Mouse (Mus musculus): ENCODE measurements around the gene Uchl4. TPM values are rescaled to one million over a fixed set of nuclear protein-coding genes. Genes with fewer than 3 reads are reported as not detected.
A peak's percentile ranks its signal among the peaks of the same experiment; 100 is the strongest.

Uchl4 gene
- polyA plus RNA-seq, 1 experiment, result not detected

GRCm38 (mm10) chr9:64242381-64242831 is 7.4 kb downstream of the Uchl4 start:
- Histone ChIP-seq H3K4me3 (replicated peaks; ENCODE audit: extremely low read depth, low read depth, low read length) (no peak overlapping the region), H3K4me1 (ENCODE audit: control insufficient read depth, insufficient read depth, low read length) (peaks cover 7% of the 10 kb centered on the region; the same call in 1 of the 2 replicates)
- TF ChIP-seq POLR2A (IDR thresholded peaks at IDR 0.05; ENCODE audit: borderline replicate concordance, extremely low read depth, low read depth, low read length), result no peak
- no peak for TF ChIP-seq CTCF (IDR thresholded peaks at IDR 0.05; ENCODE audit: insufficient read depth, low read length)
- 26% methylated on average over 6 of the region's 6 CpGs for WGBS
- no peak for DNase-seq

DNA sequence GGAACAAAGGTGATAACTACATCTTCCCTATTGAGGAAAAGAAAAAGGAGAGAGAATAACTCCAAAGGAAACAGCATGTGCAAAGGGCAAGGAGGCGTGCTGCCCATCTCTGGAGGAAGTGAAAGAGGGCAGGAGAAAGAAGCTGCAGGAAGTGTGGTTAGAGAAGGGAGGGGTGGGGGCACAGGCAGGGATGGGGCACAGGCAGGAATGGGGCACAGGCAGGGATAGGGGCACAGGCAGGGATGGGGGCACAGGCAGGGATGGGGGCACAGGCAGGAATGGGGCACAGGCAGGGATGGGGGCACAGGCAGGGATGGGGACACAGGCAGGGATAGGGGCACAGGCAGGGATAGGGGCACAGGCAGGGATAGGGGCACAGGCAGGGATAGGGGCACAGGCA is 14.4 kb downstream of the Uchl4 start:
- Histone ChIP-seq H3K4me1 (ENCODE audit: control insufficient read depth, insufficient read depth, low read length) (peaks cover 9% of the 10 kb centered on the region), H3K4me3 (replicated peaks; ENCODE audit: extremely low read depth, low read depth, low read length) (no peak overlapping the region)
- 58% methylated on average over 1 of the region's 1 CpGs for WGBS
- TF ChIP-seq CTCF (IDR thresholded peaks at IDR 0.05; ENCODE audit: insufficient read depth, low read length) (no peak), POLR2A (IDR thresholded peaks at IDR 0.05; ENCODE audit: borderline replicate concordance, extremely low read depth, low read depth, low read length) (no peak)
- DNase-seq, result no peak

DNA sequence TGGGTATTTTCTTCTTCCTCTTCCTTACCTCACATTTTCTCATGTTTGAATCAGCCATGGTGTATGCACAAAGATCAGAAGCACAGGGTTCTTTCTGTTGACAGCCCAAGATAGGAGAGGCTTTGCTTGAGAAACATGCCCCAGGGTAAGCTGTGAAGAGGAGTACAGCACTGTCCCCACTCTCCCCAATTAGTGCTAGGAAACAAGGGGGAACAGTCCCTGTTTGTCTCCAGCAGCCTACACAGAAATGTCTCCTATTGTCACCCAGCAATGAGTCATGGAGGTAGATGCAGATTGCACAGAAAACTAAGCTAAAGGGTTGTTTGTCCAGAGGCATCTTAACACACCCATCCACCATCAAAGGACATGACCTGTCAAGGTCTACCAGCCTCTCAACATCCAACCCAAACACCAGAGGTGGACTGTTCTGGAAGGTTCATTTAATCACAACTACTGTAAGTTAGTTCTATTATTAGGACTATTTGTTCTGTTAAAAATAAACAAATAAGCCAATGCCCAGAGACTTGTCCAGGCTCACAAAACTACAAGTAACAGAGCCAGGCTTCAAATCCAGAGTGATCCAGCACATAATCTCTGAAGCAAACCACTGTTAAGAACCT is 15.2 kb downstream of the Uchl4 start:
- no peak for TF ChIP-seq POLR2A (IDR thresholded peaks at IDR 0.05; ENCODE audit: borderline replicate concordance, extremely low read depth, low read depth, low read length)
- no peak for TF ChIP-seq CTCF (IDR thresholded peaks at IDR 0.05; ENCODE audit: insufficient read depth, low read length)
- Histone ChIP-seq H3K4me1 (ENCODE audit: control insufficient read depth, insufficient read depth, low read length) (peaks cover 9% of the 10 kb centered on the region), H3K4me3 (replicated peaks; ENCODE audit: extremely low read depth, low read depth, low read length) (no peak overlapping the region)
- no peak for DNase-seq

- Histone ChIP-seq H3K4me3 (replicated peaks; ENCODE audit: extremely low read depth, low read depth, low read length) (peak overlapping the region; percentile 85), H3K4me1 (ENCODE audit: control insufficient read depth, insufficient read depth, low read length) (peaks cover 9% of the 10 kb centered on the region)
- TF ChIP-seq CTCF (IDR thresholded peaks at IDR 0.05; ENCODE audit: insufficient read depth, low read length), result no peak
- under 1% methylated on average over 16 of the region's 16 CpGs for WGBS
- DNase-seq, result no peak
Measured at GRCm38 (mm10) chr9:64252591-64253020, 17.6 kb downstream of the Uchl4 start.

DNA sequence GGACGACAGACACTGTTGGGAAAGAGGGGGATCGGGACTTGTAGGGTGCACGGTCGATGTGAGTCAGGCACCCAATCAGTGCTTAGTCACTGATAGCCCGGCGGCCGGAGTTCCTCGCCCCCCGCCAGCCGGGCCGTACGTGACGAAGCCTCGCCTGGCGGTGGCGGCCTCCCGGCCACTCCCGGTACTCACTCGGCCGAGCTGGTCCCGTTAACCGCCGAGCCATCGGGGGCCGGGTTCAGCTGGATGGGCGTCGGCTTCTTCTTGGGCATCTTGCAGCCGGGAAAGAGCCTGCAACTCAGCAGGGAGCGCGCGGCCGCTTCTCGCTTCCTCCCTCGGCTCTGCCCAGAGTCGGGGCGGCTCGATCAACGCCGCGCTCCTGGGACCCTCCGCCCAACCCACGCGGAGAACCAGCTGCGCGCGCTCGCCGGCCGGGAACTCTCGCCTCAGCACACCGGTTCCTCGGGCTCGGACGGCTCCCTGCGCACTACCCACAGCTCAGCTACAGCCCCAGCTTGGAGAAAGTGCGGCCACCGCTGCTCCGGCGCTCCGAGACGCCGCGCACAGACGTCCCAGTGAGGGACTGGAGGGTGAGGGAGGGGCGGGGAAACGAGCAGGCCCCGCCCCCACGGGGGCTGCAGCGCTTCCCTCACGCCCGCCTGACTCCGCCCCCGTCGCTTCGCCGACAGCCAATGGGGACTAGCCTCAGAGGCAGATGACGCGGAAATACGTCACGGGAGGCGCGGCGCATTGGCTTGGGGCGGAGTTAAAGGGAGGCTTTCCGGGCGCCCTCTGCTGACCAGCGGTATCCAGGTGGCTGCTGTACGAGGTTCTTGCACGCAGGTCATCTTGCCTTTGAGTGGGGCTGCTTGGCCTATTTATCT is 18.3 kb downstream of the Uchl4 start, which contains the start of gene Map2k1:
Gene Map2k1, minus strand, starts transcription at position 611 of the 884 bp plus-strand sequence.
- WGBS, result under 1% methylated on average over 89 of the region's 89 CpGs
- peak; percentile 100 for DNase-seq

GRCm38 (mm10) chr9:64255422-64255821 is 20.4 kb downstream of the Uchl4 start:
- no peak for DNase-seq
- WGBS, result 47% methylated on average over 3 of the region's 3 CpGs
- TF ChIP-seq POLR2A (IDR thresholded peaks at IDR 0.05; ENCODE audit: borderline replicate concordance, extremely low read depth, low read depth, low read length), result no peak
- TF ChIP-seq CTCF (IDR thresholded peaks at IDR 0.05; ENCODE audit: insufficient read depth, low read length), result no peak
- Histone ChIP-seq H3K4me1 (ENCODE audit: control insufficient read depth, insufficient read depth, low read length) (peaks cover 4% of the 10 kb centered on the region; the same call in 1 of the 2 replicates), H3K4me3 (replicated peaks; ENCODE audit: extremely low read depth, low read depth, low read length) (no peak overlapping the region)

More for the DNA sequence above, 18.3 kb downstream of the Uchl4 start, which contains the start of gene Map2k1:
- H3K4me1 ChIP-seq (ENCODE audit: control insufficient read depth, insufficient read depth, low read length), result peaks cover 9% of the 10 kb centered on the region
- TF ChIP-seq POLR2A (IDR thresholded peaks at IDR 0.05; ENCODE audit: borderline replicate concordance, extremely low read depth, low read depth, low read length) (peak; percentile 91), CTCF (IDR thresholded peaks at IDR 0.05; ENCODE audit: insufficient read depth, low read length) (peak; percentile 69)
- peak within 1 kb of the TSS; percentile 85 for H3K4me3 ChIP-seq (replicated peaks; ENCODE audit: extremely low read depth, low read depth, low read length)

DNA sequence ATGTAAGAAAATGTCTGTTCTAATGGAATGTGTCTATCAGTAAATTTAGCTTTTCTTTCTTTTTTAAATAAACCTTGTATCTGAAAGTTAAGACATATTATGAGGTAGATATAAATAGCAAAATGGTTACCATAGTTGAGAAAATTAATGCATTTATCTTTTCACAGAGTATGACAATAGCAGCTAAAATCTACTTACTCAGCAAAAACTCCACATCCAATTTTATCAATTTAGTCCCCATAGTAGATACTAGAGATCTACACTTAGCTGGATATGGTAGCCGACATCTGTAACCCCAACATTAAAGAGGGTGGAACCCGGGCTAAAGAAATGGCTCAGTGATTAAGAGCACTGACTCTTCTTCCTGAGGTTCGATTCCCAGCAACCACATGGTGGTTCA is 21.2 kb downstream of the Uchl4 start:
- Histone ChIP-seq H3K4me1 (ENCODE audit: control insufficient read depth, insufficient read depth, low read length) (peaks cover 5% of the 10 kb centered on the region), H3K4me3 (replicated peaks; ENCODE audit: extremely low read depth, low read depth, low read length) (no peak overlapping the region)
- no peak for TF ChIP-seq POLR2A (IDR thresholded peaks at IDR 0.05; ENCODE audit: borderline replicate concordance, extremely low read depth, low read depth, low read length)
- TF ChIP-seq CTCF (IDR thresholded peaks at IDR 0.05; ENCODE audit: insufficient read depth, low read length), result no peak
- no peak for DNase-seq
- 88% methylated on average over 3 of the region's 3 CpGs for WGBS

- TF ChIP-seq CTCF (IDR thresholded peaks at IDR 0.05; ENCODE audit: insufficient read depth, low read length) (no peak), POLR2A (IDR thresholded peaks at IDR 0.05; ENCODE audit: borderline replicate concordance, extremely low read depth, low read depth, low read length) (no peak)
- DNase-seq, result peak; percentile 30
- no peak overlapping the region for H3K4me3 ChIP-seq (replicated peaks; ENCODE audit: extremely low read depth, low read depth, low read length)
- H3K4me1 ChIP-seq (ENCODE audit: control insufficient read depth, insufficient read depth, low read length), result peaks cover 2% of the 10 kb centered on the region; the same call in 1 of the 2 replicates
- WGBS, result 68% methylated on average over 5 of the region's 5 CpGs
Measured at GRCm38 (mm10) chr9:64259906-64260305, 24.9 kb downstream of the Uchl4 start.

DNA sequence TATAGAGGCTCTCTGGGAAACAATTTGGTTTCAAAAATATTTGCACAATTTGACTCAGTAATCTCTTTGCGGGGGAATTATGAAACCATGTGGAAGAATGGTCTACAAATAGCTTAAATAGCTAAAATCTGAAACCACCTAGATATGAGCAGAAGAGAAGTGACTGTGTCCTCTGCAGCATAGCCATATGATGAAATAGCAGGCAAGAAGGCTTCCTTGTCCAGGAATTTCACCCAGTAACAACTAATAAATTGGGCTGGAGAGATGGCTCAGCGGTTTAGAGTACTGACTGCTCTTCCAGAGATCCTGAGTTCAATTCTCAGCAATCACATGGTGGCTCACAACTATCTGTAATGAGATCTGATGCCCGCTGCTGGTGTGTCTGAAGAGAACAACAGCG is 26.0 kb downstream of the Uchl4 start:
- WGBS, result 80% methylated on average over 4 of the region's 4 CpGs
- no peak for DNase-seq

More for the DNA sequence above, 26.0 kb downstream of the Uchl4 start:
- no peak overlapping the region for H3K4me3 ChIP-seq (replicated peaks; ENCODE audit: extremely low read depth, low read depth, low read length)
- H3K4me1 ChIP-seq (ENCODE audit: control insufficient read depth, insufficient read depth, low read length), result peaks cover 2% of the 10 kb centered on the region; the same call in 1 of the 2 replicates
- no peak for TF ChIP-seq CTCF (IDR thresholded peaks at IDR 0.05; ENCODE audit: insufficient read depth, low read length)
- TF ChIP-seq POLR2A (IDR thresholded peaks at IDR 0.05; ENCODE audit: borderline replicate concordance, extremely low read depth, low read depth, low read length), result no peak
